Mouse (Mus musculus): ENCODE data around the gene Rasgef1b.
A peak's percentile ranks its signal among the peaks of the same experiment; 100 is the strongest.

Rasgef1b gene

DNA sequence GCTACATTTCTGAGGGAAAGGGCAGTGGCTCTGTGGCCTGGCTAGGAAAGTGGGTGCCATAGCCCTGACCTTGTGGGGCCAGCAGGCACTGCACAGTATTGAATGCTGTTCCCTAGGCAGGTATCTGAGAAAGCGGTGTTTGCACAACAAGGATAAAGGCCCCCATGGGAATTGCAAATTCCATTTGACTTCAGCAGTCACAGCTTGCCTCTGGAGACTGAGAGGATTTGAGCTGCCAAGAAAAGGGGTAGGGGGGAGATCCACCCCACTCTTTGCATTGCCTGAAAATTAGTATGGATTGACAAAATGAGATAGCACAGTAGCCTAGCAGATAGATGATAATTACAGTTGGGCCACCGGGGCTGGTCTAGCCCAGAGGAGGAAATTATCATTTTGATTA is 326.1 kb downstream of the Rasgef1b start:
- no peak for DNase-seq (ENCODE audit: low spot score in 2 of 2)

DNA sequence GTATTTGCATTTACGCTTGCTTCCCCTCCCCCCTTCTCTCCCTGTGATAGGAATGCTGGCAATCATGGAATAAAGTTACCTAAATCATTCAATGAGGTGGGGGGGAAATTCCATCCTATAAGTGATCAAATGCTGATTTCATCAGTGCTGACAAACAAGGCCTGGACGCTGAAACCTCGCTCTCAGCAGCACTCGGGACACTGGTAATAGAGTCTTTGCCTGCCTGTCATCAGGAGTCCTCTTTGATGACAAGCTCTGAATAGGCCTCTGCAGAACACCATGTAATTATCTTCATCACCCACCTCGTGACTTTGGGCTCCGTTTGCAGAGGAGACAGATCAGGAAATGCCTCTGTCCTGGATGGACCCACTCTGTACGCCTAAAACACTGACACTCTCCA is 326.6 kb downstream of the Rasgef1b start:
- no peak for DNase-seq (ENCODE audit: low spot score in 2 of 2)

DNA sequence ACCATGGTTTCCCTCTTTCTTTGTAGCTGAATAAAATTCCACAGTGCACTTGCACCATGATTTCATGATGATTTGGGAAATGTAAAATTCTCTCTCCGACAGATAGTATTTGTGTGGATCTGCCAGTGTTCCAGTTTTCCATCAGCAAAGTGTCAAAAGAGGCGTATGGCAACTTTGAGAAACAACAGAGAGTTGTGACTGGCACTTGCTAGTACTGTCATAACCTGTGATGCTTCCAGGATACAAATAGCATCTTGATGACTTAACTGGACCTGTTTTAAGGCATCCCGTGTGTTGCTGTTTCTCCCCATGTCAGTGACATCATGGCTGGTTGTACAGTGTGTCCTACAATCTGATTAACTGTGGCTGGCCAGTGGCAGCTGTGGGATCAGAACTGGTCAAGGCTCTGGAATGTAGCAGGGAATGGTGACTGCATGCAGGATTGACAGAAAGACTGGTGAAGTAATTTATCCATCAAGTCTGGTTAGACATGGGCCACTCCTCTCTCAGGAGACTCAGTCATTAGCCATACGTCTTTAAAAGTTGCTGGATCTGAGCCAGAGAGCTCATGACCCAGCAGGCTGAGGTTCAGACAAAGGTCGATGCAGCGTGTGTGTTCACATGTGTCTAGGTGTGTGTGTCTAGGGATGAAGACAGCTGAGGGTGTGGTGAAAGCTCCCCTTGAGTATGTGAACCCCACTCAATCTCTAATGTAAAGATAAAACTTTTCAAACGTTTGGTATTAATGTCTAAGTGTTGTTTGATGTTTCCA is 328.8 kb downstream of the Rasgef1b start:
- no peak for DNase-seq (ENCODE audit: low spot score in 2 of 2)

DNA sequence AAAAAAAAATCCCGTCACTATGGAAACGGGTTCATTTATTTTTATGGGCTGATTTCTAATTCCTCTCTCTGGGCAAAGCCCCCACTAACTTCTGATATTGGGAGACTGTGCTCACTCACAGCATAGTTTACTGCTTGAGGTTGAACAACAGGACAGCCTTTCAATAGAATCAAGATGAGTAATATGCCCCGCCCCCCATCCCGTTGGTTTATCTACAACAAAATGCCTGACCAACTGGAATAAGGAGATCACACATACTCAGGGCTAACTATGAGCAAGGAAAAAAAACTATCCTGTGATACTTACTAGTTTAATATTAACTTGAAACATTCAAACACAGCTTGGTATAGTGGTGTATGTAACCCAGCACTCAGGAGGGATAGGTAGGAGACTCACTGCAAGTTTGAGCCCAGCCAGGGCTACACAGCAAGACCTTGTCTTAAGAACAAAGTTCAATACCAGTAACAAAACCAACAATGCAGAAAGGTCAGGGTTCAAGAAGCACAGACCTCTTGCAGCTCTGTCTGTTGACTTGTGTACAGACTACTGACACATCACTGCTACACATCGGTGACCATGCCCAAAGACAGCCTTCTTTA is 330.3 kb downstream of the Rasgef1b start:
- DNase-seq (ENCODE audit: low spot score in 2 of 2), result no peak

DNA sequence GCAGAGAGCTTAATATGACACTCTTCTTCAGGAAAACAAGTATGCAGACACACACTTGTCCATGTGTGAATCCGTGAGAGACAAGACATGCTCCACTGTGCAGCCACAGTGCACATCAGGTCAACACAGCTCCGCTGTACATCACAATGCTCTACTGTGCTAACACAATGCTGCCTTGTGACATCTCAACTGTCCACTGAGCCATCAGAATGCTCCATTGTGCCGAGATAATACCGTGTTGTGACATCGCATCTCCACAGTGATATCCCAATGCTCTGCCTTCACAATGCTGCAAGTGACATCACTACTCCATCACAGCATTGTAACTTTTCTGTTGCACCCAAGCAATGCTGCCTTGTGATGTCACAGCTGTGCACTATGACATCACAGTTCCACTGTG is 334.3 kb downstream of the Rasgef1b start:
- DNase-seq (ENCODE audit: low spot score in 2 of 2), result no peak

DNA sequence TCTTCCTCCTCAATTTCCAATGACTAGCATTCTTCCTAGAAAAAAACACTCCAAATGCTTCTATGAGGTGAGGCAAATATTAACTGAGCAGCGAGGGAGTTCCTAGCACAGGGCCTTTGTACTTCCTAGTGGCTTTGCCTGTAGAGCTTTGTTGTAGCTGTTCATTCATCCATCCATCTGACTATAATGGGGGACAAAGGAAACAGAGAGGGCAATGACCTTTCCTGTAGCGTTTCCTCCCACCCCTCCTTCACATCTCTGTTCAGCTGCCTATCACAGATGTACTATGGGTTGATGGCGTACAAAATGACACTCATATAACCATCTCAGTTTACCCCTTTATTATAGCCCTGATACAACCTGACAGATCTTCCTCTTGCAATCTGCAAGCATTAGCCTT is 337.3 kb downstream of the Rasgef1b start:
- no peak for DNase-seq (ENCODE audit: low spot score in 2 of 2)

DNA sequence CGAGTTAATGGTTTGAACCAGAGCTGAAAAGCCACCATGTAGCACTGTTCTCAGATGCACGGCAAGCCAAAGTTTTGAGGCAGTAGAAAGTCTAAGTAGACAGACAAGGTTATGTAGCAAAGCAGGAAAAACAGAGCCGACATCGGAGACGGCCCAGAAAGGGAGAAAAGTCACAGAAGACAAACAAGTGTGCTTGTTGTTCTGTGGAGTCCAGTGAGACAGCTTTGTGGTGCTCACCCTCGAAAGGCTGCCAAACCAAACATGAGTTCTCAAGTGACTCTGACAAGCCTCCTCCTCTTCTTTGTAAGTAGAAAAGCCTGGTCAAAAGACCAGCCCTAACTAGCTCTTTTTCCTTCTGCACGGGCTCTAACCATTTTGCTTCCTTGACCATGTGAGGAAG is 338.1 kb downstream of the Rasgef1b start:
- no peak for DNase-seq (ENCODE audit: low spot score in 2 of 2)

DNA sequence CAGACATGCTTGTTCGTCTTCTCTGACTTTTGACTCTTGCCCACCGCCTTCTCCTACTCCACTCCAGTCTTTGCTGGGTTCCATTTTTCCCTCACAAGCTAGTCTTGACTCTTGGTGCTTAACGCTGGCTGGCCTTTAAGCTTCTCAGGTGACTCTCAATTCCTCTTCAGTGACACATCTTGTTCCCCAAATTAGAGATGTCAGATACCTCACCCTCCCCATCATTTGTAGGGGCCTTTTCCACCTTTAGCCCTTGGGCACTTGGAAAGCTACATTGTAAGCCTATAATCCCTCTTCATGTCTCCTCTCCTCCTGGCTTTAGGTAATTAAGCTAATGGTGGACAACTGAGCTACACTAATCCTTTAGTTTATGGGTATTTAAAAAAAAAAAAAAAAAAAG is 338.6 kb downstream of the Rasgef1b start:
- no peak for DNase-seq (ENCODE audit: low spot score in 2 of 2)

DNA sequence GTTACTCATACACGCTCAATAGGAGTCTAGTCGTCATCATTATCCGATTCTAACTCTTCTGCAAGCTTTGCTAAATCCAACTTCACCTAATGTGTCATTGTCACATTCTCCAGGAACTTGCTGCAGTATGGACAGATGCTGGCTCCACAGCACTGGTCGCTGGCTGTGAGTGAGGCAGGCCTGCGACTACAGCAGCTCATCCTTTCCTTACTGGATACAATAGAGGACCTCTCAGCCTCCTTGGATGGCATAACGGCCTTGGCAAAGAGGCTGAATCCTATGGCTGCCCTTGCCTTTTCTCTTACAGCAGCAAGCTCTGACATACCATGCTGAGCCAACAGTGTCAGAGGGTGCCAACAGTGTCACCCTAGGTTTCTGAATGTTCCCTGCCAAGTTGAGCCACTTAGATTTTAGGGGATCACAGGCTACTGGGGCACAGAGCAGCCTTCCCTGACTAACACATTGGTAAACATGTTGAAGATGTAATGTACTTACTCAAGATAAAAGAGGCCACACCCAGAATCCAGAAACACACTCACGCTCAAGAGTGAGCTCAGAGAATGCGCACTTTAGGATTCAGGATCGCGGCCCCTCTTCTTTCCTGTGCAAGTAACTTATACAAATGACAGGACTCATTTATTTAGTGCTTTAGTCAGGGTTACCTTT is 340.1 kb downstream of the Rasgef1b start:
- DNase-seq (ENCODE audit: low spot score in 2 of 2), result no peak

DNA sequence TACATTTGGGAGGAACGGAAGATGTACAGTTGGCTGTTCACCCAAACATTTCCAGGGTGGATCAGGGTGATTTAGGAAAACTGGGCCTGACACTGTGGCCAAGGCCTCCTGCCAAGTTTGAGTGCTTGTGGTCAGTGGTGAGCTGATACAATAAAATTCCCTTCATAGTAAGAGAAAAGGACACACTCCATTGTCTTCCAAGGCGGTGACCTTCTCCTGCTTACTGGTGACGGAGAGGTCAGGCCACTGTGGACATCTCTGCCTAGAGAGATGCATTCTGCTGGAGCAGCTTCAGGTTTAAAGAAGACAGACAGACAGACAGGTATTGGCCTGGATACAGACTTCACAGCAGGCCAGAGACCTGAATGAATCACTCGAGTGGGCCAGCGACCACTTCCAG is 340.7 kb downstream of the Rasgef1b start:
- DNase-seq (ENCODE audit: low spot score in 2 of 2), result no peak

DNA sequence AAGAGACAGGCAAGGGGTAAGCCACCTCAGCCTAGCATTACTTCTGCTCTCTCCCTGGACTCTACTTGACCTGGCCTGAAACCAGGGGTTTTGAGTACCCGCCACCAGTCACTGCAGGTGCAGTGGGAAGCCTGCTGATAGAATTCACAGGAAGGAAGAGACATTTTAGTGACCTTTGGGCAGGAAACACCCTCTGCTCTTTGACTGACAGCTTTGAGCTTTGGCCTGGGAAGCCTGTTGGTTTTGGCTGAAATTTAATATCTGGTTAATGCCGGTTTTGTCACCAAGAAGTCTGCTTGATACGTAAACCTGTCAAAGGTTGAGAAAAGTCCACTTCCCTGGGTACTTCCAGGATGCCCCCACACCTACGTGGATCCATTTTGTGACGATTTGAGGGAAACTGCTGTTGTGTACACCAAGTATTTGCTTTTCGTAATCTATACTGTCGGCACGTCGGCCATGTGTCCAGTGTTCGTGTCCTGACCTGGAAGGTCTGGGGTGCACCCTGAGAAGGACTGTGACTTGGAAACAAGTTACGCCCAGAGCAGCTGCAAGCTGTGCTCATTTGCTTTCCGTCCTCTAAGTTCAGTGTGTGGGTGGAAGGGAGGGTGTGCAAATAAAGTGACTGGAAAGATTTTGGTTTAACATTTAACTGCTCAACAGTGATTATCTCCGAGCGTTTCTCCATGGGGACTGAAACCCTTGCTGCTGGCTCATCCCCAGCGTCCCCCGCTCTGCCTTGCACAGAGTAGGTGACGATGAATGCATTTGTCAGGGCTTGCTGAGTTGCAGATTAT is 341.5 kb downstream of the Rasgef1b start:
- DNase-seq (ENCODE audit: low spot score in 2 of 2), result peak in 1 of 2 experiments; percentile 53

DNA sequence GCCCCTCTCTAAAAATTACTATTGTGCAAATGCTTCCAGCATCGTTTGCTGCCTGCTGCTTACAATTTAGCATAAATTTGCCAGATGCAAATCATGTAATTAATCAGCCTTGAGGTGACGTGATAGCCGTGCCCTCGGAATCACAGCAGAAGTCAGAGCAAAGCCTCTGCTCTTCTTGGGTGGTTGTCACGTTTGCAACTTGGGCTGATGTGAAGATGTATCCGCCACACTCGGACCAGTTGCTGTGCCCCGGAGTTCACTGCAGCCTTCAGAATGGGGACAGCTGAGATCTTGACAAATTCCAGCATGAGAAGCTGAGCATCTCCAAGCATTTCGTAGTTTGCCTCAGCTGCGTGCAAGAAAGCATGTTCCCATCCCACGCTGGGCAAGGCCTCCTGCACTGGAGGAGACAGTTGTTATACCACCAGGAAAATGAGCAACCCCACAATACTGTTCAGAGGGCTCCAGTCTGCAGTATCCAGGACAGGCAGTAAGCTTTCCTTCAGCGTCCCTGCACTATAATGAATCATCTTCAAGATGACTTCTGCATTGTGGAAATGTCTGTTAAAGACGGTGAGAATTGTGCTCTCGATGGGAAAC is 342.5 kb downstream of the Rasgef1b start:
- DNase-seq (ENCODE audit: low spot score in 2 of 2), result no peak

DNA sequence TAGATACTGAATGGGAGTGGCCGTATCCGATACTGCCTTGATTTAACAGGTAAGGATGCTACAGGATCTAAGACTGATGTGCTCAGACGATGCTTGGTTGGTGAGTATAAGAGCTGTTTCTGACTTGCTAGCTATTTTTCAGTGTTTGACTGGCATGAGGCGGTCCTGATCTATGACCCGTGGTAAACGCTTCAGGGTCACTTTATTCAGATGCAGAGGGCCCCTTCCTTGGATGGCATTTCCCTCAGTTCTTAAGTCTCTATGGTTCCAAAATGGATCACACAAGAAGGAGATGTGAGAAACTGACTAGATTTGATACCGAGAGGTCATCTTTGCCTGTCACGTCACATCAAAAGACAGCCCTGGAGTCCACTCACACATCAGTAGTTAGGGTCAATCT is 343.1 kb downstream of the Rasgef1b start:
- no peak for DNase-seq (ENCODE audit: low spot score in 2 of 2)

DNA sequence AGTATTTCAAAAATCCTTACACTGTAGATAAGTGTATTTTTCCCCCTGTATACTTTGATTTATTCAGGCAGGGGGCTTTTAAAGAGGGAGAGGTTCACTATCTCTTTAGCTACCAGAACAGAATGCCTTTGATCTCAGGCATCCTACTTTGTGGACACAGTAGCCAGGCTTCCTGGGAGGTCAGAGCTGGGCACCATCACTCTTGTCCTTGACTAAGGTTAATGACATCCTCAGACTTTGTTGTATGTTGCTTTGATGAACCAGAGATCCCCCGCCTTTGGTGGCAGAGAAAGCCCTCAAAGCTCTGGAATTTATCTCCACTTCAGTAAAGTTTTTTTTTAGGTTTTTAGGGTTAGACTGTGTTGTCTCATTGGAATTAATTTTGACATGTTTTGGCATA is 343.8 kb downstream of the Rasgef1b start:
- no peak for DNase-seq (ENCODE audit: low spot score in 2 of 2)

DNA sequence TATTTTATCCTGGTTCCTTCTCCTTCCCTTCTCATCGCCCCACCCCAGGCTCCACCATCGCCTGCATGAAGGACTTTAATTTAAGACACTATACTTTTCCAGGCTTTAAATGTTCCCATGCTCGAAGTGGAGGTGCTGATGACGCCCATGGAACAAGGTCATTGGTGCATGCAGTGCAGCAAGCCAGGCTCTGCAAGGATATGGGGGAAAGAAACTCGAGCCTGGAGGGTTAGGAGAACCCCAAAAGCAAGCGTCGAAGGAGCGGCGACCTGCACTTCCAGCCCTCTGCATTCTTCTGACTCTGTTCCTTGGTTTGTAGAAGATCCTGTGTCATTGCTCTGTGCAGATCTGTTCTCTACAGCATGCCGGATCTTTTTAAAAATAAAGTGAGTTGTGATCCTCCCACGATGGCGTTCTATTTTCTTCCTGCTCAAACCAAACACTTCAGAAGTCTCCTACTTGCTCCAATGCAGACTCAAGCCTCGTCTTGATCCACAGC is 345.0 kb downstream of the Rasgef1b start:
- DNase-seq (ENCODE audit: low spot score in 2 of 2), result no peak

DNA sequence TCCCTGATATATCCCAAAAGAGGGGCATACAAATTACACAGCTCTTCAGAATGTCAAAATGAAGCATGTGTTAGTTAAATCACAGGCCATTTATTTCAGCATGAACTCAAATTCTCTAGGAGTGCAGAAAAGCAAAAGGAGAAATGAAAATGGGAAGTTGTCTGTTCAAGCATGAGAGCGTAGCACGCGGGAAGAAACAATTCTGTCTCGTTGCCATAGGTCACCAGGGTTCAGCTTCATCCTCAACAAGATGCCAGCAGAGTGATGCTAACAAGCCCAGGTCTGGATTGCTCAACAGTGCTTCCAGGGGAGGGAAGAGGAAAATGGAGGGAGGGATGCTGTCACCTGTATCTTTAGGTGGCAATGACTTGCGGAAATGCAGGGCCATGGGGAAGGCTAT is 346.1 kb downstream of the Rasgef1b start:
- no peak for DNase-seq (ENCODE audit: low spot score in 2 of 2)

DNA sequence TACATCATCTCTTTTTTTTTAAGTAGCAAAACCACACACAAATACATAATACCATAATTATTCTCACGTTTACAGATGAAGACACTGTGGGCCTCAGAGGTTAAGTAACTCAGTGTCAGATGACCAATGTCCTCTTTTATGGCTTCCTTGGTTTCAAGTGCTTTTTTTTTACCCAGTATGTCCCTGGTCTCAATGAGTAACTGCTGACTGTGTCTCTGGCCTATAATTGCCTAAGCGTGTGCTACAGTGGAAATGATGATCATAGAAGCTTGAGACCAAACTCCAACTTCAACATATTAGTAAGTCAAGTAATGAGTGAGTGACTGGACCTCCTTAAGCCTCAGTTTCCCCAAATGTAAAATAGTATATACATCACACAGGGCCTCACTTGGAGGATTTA is 347.2 kb downstream of the Rasgef1b start:
- DNase-seq (ENCODE audit: low spot score in 2 of 2), result no peak

DNA sequence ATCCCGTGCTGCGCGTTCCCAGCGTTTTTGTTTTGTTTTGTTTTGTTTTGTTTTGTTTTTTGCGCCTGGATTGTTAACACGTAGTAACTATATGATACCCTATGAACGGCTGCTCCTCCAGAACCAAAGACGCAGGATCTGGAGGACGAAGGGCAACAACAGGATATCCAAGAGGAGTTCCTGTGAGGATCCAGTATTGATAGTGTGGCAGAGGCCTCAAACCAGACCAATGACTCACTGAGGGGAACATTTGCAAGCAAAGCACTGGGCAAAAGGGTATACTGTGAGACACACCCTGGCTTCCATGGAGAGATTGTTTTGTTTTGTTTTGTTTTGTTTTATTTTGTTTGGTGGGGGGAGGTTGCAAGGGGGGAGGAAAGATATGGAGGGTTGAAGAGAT is 348.0 kb downstream of the Rasgef1b start:
- no peak for DNase-seq (ENCODE audit: low spot score in 2 of 2)

DNA sequence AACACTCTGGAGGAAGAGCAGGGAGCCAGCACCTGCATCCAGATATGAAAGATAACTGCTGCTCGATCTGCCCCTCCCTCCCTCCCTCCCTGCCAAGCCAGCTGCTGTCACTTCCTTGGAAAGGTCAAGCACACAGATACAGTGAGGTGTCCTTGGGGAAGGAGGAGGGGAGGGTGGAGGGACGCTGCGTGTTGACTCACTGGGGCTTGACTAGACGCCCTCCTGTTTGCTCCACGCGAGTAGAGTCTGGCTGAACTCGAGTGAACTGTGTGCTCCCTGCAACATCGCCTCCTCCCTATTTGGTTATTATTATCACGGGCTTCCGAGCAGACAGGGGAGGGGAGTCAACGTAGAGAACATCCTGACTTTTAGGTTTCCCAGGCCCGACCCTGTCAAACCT is 348.7 kb downstream of the Rasgef1b start:
- no peak for DNase-seq (ENCODE audit: low spot score in 2 of 2)

DNA sequence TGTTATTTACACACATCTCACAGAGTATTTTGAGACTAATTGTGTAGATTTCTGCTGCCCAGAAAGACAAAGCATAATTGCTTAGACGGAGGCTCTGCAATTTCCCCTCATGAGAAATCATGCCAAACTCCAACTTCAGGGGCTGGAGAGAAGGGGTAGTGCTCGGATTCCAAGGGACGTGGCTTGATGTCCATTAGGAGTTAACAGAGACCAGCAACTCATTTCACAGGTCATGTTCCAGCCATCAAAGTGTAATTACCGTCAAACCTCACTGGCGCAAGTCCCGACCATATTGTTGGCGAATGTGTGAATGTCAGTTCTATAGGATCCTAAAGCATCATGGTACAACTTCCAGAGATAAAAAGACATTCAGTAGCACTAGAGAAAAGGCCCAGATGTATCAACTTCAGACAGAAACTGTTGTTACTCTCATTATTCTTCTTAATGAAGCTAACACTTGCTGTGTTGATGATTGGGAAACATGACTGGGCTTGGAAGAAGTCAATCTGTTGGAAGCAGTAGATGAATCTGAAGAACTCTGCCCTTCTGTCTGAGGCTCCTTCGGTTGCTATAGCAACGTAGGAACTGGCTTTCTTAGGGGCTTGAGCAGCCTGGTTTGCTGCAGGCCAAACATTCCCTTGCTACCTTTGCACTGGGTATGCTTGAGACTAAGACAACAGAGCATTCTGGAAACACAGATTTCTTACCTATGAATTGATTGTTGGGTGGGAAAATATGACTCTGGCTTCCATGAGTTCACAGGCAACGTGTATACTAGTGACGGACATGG is 350.2 kb downstream of the Rasgef1b start:
- no peak for DNase-seq (ENCODE audit: low spot score in 2 of 2)

DNA sequence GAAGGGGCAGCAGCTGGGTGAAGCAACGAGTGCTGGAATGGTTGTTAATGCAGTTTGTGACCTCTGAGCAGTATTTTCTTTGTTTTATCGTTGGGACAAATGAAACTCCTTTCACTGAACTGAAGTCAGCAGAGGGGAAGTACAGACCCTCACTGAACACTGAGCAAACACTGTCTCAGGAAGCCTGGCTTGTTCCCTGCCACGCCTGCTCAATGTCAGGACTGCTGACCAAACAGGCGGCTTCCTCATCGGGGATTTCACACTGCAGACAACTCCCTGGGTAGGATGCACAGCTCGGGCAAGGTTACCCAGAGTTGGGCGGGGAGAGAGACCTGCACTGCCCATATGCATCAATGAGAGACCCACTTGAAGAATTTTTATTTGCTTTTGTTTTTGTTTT is 353.1 kb downstream of the Rasgef1b start:
- DNase-seq (ENCODE audit: low spot score in 2 of 2), result no peak

All from frontal cortex, postnatal 25 days (tissue).